Mouse (Mus musculus) ovary, postnatal 14 days (tissue): ENCODE results near the gene Cep135.

Experiments used
- DNase-seq: peaks from one replicate; pipeline ENCODE4 v3.0.0; 2022; ENCODE audit warnings: low spot score

Gene Cep135

GRCm38 (mm10) chr5:76684658-76685605 is 96.4 kb downstream of the Cep135 start:
- no peak for DNase-seq

GRCm38 (mm10) chr5:76687961-76688600 is 99.6 kb downstream of the Cep135 start:
- DNase-seq = no peak

GRCm38 (mm10) chr5:76688643-76689042 is 100.1 kb downstream of the Cep135 start:
- no peak for DNase-seq

GRCm38 (mm10) chr5:76690177-76690593 is 101.7 kb downstream of the Cep135 start:
- DNase-seq = no peak

DNA sequence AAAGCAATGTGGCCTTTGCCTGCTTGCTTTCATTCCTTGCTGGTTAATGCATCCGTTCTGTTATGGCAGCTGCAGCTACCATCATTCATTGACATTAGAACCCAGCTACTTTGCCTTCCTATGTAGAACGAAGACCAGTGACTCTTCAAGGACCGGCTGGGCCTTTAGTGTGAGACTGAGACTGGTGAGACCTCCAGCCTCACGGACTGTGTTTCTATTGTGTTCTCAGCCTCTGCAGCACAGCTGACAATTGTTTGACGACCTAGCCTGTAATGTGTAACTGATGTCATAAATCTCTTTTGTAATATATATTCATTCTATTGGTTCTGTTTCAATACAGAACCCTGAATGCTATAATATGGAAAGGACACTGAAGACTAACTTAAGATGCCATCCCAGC is 102.8 kb downstream of the Cep135 start:
- DNase-seq = no peak

DNA sequence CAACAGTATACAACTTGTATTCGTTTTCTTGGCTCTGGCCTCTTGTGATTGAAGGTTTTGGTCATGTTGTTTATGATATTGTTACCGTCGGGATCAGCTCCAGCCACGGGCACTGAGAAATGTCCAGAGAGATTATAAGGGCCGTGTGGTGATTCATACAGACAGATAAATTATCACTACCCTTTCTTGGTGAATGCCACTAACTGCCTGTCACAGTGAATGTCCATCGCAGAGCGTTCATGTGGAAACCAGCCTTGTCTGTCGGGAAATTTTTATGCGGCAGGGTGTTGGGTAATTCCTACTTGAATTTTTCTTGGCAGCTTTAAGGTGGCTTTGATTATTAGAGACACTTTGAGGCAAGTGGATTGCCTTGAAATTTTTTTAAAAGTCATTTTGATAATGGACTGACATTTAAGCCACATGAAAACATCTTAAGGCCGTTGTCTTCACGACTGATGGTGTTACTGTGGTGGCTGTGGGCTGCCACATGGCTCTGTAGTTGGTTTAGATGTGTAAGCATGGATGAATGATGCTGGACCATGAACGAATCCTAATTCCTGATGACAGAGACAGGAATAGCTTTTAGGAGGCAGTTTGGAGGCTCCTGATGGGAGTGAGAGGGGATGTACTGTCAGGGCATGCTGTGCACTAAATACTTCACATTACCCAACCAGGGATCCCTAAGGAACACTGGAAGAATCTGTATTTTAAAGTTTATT is 103.4 kb downstream of the Cep135 start:
- DNase-seq = no peak
